Mouse (Mus musculus) kidney, postnatal 0 days (tissue): Measurements from ENCODE around the gene Cdk11b. TPM values are rescaled to one million over a fixed set of nuclear protein-coding genes. Genes with fewer than 3 reads are reported as not detected.

Experiments used
- ATAC-seq: fragments of 200-750 bp; cut with Nextera tagmentation; replicated peaks from 2 replicates; pipeline ENCODE4 v1.8.0; 2017; ENCODE audit warnings: low read depth, moderate number of reproducible peaks, moderate TSS enrichment, moderate library complexity; ENCODE audit not compliant: low FRiP score
- DNase-seq: peaks from one replicate; pipeline ENCODE4 v3.0.0-alpha.2; 2016; ENCODE audit warnings: low spot score
- H3K27ac ChIP-seq: fragments of 300-500 bp; sonication (generic); 2 replicates; pipeline ENCODE4 v1.5.1; 2014; ENCODE audit warnings: mild to moderate bottlenecking
- H3K27me3 ChIP-seq: fragments of 300-500 bp; sonication (generic); 2 replicates; pipeline ENCODE4 v1.6.1; 2014; ENCODE audit warnings: low read length, mixed read lengths; ENCODE audit not compliant: insufficient read depth
- H3K36me3 ChIP-seq: fragments of 300-500 bp; sonication (generic); 2 replicates; pipeline ENCODE4 v1.6.1; 2014; ENCODE audit warnings: low read length, mixed read lengths; ENCODE audit not compliant: insufficient read depth
- H3K4me1 ChIP-seq: fragments of 300-500 bp; sonication (generic); replicated peaks from 2 replicates; pipeline ENCODE4 v1.6.1; 2014; ENCODE audit warnings: antibody characterized with exemption, low read length, mixed read lengths; ENCODE audit not compliant: insufficient read depth
- H3K4me2 ChIP-seq: fragments of 300-500 bp; sonication (generic); 2 replicates; pipeline ENCODE4 v1.6.1; 2014; ENCODE audit warnings: mild to moderate bottlenecking, low read length, moderate library complexity, mixed read lengths
- H3K4me3 ChIP-seq: fragments of 300-500 bp; sonication (generic); replicated peaks from 2 replicates; pipeline ENCODE4 v1.5.1; 2014; ENCODE audit warnings: low read depth, low read length
- H3K9ac ChIP-seq: fragments of 300-500 bp; sonication (generic); 2 replicates; pipeline ENCODE4 v1.6.1; 2014; ENCODE audit warnings: low read depth, low read length
- H3K9me3 ChIP-seq: fragments of 300-500 bp; sonication (generic); replicated peaks from 2 replicates; pipeline ENCODE4 v1.6.1; 2016; ENCODE audit warnings: low read length, inconsistent platforms, mixed read lengths
- CTCF ChIP-seq: IDR thresholded peaks from 2 replicates; pipeline ENCODE4 v1.5.1; 2016; ENCODE audit warnings: antibody characterized with exemption, low read depth, mild to moderate bottlenecking, moderate library complexity
- WGBS: fragments of 180-500 bp; shearing (Covaris S2); extraction: QIAGEN DNeasy Blood & Tissue Kit; methylation state at CpG from one replicate; pipeline ENCODE4 v1.1.7; 2014; 5-methylcytosine and 5-hydroxymethylcytosine counted together
- polyA plus RNA-seq: library from polyadenylated mRNA; unstranded; fragments of >200 nt; fragmentation: Nextera tagmentation; extraction: Ambion mirVana; gene quantifications from 2 replicates; pipeline ENCODE4 v1.2.1, GENCODE M21; 2015

The Cdk11b gene
- polyA plus RNA-seq, 1 experiment from 2014 or later = 60.0 TPM

DNA sequence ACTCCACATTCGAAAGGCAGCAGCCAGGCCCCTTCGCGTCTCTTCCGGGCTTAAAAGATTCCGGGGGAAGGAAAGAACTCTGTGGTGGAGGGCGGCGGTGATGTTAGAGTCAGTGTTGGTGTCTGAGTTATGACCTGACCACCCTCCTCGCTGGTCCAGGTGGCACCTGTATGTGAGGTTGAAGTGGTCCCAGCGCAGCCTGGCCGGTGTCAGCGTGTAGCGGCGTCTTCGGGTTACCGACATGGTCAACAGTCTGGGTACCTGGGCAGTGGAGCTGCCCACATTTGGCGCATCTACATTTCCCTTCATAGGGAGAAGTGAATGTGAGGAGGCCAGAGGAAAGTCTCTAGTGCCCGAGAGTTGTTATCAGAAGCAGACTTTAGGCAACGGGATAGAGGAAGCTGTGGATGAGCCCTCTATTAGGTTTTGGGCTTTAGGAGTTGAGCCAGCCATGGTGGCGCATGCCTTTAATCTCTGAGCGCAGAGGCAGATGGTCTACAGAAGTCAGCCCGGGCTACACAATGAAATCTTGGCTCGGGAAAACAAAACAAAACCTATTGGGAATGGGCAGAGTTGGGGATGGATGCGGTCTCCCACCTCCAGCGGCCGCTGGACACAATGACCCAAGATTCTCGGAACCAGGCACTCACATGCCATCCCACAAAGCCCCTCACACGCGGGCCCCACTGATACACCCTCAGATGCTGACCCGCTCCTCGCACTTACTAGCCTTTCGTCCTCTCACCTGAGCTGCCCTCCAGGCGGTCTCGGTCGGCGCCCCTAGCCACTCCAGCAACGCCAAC lies 27.8 kb downstream of the Cdk11b start:
- Histone ChIP-seq H3K9me3 (no peaks in the 10 kb centered on the region), H3K4me2 (peak overlapping the region; percentile 86), H3K4me3 (peak overlapping the region; percentile 44), H3K36me3 (peaks cover 34% of the 10 kb centered on the region), H3K9ac (peak overlapping the region; percentile 70), H3K27ac (peak overlapping the region; percentile 81), H3K27me3 (no peaks in the 10 kb centered on the region; the same call in 1 of the 2 replicates), H3K4me1 (peaks cover 42% of the 10 kb centered on the region)
- no peak for TF ChIP-seq CTCF
- ATAC-seq = no peak
- DNase-seq = peak; percentile 17
- 17% methylated on average over 36 of the region's 36 CpGs for WGBS

DNA sequence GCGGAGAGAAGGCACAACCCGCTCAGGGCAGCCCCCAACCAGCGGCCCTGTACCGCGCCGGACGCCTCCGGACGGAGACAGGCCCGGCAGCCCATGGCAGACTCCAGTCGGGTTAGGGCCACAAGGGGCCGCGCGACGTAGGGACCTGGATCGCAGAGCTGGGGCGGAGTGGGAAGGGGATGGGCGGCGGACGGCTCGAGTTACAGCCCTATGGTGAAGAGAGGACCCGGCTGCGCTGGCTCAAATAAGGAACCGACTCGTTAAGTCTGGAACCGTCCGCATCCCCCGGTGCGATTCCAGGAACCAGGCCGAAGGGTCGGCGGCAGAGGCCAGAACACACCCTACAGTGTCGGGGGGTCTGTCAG lies 28.4 kb downstream of the Cdk11b start, which contains the start of gene Mmp23:
Gene Mmp23, minus strand, starts transcription at position 299 of the 365 bp plus-strand sequence.
- H3K4me2 ChIP-seq = peak within 1 kb of the TSS; percentile 86
- peak within 1 kb of the TSS; percentile 44 for H3K4me3 ChIP-seq
- peak; percentile 34; the same call in 1 of the 2 replicates for TF ChIP-seq CTCF
- peaks cover 28% of the 10 kb centered on the region for H3K36me3 ChIP-seq
- H3K9me3 ChIP-seq = no peaks in the 10 kb centered on the region
- ATAC-seq = peak; percentile 41; the same call in 1 of the 2 replicates
- H3K9ac ChIP-seq = peak within 1 kb of the TSS; percentile 70
- WGBS = under 1% methylated on average over 33 of the region's 33 CpGs
- no peaks in the 10 kb centered on the region; the same call in 1 of the 2 replicates for H3K27me3 ChIP-seq
- DNase-seq = peak; percentile 89
- H3K27ac ChIP-seq = peak within 1 kb of the TSS; percentile 81
- peaks cover 42% of the 10 kb centered on the region for H3K4me1 ChIP-seq

DNA sequence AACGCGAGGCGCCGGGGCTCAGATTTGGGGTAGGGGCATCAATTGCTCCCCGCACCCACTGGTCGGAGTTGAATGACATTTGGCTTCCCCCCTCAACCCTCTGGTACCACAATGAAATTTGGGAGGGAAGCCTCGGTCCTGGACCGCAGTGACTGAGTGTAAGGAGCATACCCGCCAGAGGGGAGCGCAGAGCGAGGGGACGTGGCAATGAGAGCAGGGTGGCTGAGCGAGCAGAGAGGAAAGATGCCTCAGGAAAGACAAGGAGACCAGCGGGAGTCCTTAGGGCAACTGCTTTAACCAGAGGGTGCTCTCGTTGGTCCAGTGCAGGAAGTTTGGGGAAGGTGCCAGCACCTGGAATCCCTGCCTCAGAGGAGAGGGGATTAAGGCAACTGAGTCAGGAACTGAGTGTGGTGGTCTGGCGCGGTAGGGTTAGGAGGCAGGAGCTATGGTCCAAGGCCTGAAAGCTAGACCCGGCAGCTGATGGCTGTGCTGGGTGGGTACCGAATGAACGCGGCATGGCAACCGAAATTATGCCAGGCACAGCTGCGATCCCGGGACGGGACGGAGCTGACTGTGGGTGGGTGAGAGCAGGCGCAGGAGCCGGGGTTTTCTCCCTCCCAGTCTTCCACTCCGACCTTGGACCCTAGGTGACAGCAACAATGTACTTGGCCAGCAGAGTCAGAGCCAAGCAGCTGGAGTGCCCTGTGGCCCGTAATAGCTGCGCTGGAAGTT lies 29.0 kb downstream of the Cdk11b start:
- H3K9me3 ChIP-seq = no peaks in the 10 kb centered on the region
- H3K27ac ChIP-seq = peak overlapping the region; percentile 81
- peak; percentile 42; the same call in 1 of the 2 replicates for TF ChIP-seq CTCF
- WGBS = 1% methylated on average over 31 of the region's 31 CpGs
- peak overlapping the region; percentile 86 for H3K4me2 ChIP-seq
- no peaks in the 10 kb centered on the region; the same call in 1 of the 2 replicates for H3K27me3 ChIP-seq
- peaks cover 22% of the 10 kb centered on the region for H3K36me3 ChIP-seq
- H3K4me3 ChIP-seq = peak overlapping the region; percentile 44
- H3K4me1 ChIP-seq = peaks cover 42% of the 10 kb centered on the region
- ATAC-seq (peak; percentile 12; the same call in 1 of the 2 replicates), DNase-seq (peak; percentile 80)
- peak overlapping the region; percentile 70 for H3K9ac ChIP-seq

DNA sequence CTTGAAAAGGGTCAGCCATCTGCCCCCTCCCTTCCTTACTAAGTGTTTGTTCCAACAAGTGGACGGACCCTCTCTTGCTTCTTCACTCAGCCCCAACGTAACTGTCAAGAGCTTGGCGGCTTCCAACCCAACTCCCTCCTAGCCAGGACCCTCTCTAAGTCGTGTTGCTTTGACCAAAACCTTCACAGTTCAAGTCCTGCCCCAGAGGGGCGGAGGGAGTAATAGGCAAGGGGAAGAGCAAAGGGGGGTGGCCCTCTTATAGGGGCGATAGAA lies 29.5 kb downstream of the Cdk11b start:
- TF ChIP-seq CTCF = no peak
- Histone ChIP-seq H3K9ac (peak overlapping the region; percentile 70; the same call in 1 of the 2 replicates), H3K4me2 (peak overlapping the region; percentile 86), H3K27me3 (no peaks in the 10 kb centered on the region; the same call in 1 of the 2 replicates), H3K4me1 (peaks cover 42% of the 10 kb centered on the region), H3K36me3 (peaks cover 21% of the 10 kb centered on the region), H3K9me3 (no peaks in the 10 kb centered on the region), H3K4me3 (peak overlapping the region; percentile 44), H3K27ac (0 out of 2 replicates have a peak overlapping the region, but pooled peaks have one; percentile 81)
- ATAC-seq (no peak), DNase-seq (no peak)
- 3% methylated on average over 6 of the region's 6 CpGs for WGBS

DNA sequence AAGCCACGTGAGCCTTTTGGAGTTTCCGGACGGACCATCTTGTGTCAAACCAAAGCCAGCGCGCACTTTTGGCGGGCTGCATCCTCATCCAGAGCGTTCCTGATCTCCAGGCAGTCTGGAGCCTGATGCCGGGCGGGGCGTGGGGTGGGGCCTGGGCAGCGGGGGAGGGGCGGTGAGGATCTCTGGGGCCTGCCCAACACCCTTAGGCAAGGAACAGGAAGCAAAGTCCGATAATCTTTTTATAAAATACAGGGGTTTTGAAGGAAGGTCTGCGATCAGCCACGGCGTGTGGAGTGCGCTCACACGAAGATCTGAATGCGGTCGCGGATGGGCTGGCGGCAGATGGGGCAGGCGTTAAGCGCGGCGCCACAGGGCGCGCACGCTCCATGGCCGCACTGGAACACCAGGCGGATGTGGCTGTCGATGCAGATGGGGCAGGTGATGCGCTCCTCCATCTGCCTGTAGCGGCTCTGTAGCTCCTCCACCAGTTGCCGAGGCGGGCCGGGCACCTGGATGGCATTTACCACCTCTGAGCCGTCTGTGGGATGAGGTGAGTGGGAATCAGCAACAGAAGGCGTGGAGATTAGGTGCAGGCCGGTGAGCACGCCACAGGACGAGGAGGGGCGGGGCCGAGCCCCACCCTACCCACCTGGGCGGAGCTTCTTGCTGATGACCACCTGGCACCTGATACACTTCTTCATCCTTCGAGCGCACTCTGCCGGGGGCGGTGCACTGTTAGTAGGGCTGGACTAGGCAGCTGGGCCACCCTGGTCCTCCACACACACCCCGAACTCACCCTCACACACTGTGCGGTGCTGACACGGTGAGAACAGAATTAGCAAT lies 30.0 kb downstream of the Cdk11b start:
- TF ChIP-seq CTCF = no peak
- Histone ChIP-seq H3K4me3 (peak overlapping the region; percentile 44), H3K36me3 (peaks cover 16% of the 10 kb centered on the region; the same call in 1 of the 2 replicates), H3K27me3 (no peaks in the 10 kb centered on the region; the same call in 1 of the 2 replicates), H3K27ac (peak overlapping the region; percentile 81; the same call in 1 of the 2 replicates), H3K4me2 (peak overlapping the region; percentile 86), H3K9ac (peak overlapping the region; percentile 70), H3K4me1 (peaks cover 42% of the 10 kb centered on the region), H3K9me3 (no peaks in the 10 kb centered on the region)
- WGBS = 2% methylated on average over 52 of the region's 52 CpGs
- DNase-seq (peak; percentile 57), ATAC-seq (peak; percentile 25)
